Mouse (Mus musculus): ENCODE results near the gene Lrrc3. TPM values are rescaled to one million over a fixed set of nuclear protein-coding genes. Genes with fewer than 3 reads are reported as not detected.

The Lrrc3 gene
- 0.45 and 0.57 TPM in 2 replicates for polyA plus RNA-seq (2015; fragmentation: Nextera tagmentation; extraction: Ambion mirVana)

DNA sequence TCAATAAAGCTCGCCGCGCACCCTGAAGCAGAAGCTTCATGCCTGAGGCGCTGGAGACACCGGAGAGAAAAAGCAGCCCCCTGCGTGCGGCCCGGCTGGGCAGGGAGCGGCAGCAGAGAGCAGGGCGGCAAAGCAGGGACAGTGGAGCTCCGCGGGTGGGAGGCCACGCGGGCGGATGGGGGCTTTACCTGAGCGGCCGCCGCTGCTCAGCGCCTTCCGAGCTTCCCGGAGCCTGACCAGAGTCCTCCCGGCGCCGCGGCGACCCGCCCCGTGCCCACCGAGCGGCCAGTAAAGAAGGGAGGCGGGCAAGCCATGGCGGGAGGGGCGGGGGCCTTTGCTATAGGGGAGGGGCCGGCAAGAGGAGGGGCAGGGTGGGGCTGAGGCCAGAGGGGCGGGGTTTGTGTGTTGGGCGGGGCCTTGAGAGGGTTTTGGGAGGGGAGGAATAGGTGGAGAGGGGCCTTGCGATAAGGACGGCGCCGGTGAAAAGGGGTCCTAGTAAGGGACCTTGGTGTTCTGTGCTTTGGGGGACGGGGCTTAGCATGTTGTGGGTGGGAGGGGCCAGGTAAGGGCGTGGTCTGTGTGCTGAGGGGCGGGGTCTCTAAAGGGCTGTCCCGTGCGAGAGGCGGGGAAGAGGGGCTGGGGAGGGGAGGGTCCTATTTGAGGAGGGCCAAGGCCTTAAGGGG is at the start of gene Lrrc3:
Gene Lrrc3, minus strand, starts transcription at position 326 of the 683 bp plus-strand sequence.

DNA sequence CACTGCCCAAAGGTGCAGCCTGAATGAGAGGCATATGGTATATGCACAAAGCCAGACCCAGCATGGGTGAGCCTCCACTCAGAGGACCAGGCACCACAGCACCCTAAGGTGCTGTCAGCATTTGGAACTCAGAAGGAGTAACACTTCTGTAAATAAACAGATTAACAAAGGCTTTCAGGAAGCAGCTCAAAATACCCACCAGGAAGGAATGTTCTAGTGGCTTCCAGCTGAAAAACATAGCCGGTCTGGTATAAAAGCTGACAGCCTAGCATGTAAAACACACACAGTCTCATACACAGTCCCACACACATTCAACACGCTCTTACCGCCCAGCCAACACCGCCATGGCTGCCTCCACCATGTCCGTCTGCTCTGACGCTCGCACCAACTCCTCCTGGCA is 40.7 kb downstream of the Lrrc3 start, which contains the start of gene Gm3285:
Gene Gm3285, plus strand, starts transcription at position 301 of the 400 bp plus-strand sequence.

DNA sequence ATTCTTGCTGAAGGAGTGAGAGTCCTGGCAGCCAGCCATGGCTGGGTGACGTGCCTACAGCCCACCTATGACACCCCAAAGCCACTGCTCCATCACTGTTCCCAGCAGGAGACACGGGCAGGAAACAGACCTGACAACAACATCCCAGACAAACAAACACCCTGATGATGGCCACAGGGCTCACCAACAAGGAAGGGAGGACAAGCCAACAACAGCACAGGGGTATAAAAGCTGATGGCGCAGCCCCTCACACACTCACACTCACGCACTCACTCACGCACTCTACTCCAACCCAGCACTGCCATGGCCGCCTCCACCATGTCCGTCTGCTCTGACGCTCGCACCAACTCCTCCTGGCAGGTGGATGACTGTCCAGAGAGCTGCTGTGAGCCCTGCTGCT is 49.8 kb downstream of the Lrrc3 start, which contains the start of gene Gm10318:
Gene Gm10318, plus strand, starts transcription at position 301 of the 400 bp plus-strand sequence.

Other genes starting within 250 kb of the Lrrc3 start
- gene Tspear, start 216.0 kb downstream of the Lrrc3 start, polyA plus RNA-seq (2015; fragmentation: Nextera tagmentation; extraction: Ambion mirVana): 0.10 TPM in 1 of 2 replicates, not detected in the other
- not detected in 2 replicates for gene Gm19402, start 211.8 kb downstream of the Lrrc3 start, polyA plus RNA-seq (2015; fragmentation: Nextera tagmentation; extraction: Ambion mirVana)
- gene Gm9508, start 205.3 kb downstream of the Lrrc3 start, polyA plus RNA-seq (2015; fragmentation: Nextera tagmentation; extraction: Ambion mirVana): not detected in 2 replicates
- gene Gm10272, start 195.9 kb downstream of the Lrrc3 start, polyA plus RNA-seq (2015; fragmentation: Nextera tagmentation; extraction: Ambion mirVana): not detected in 2 replicates
- gene Gm10024, start 191.1 kb downstream of the Lrrc3 start, polyA plus RNA-seq (2015; fragmentation: Nextera tagmentation; extraction: Ambion mirVana): not detected in 2 replicates
- gene Gm10142, start 186.7 kb downstream of the Lrrc3 start, polyA plus RNA-seq (2015; fragmentation: Nextera tagmentation; extraction: Ambion mirVana): not detected in 2 replicates
- not detected in 2 replicates for gene Krtap12-1, start 181.9 kb downstream of the Lrrc3 start, polyA plus RNA-seq (2015; fragmentation: Nextera tagmentation; extraction: Ambion mirVana)
- not detected in 2 replicates for gene Gm10100, start 176.1 kb downstream of the Lrrc3 start, polyA plus RNA-seq (2015; fragmentation: Nextera tagmentation; extraction: Ambion mirVana)
- gene Gm18596, start 159.9 kb downstream of the Lrrc3 start, polyA plus RNA-seq (2015; fragmentation: Nextera tagmentation; extraction: Ambion mirVana): not detected in 2 replicates
- not detected in 2 replicates for gene Gm9736, start 151.2 kb downstream of the Lrrc3 start, polyA plus RNA-seq (2015; fragmentation: Nextera tagmentation; extraction: Ambion mirVana)
- gene Gm3233, start 142.9 kb downstream of the Lrrc3 start, polyA plus RNA-seq (2015; fragmentation: Nextera tagmentation; extraction: Ambion mirVana): not detected in 2 replicates
- not detected in 2 replicates for gene Gm3238, start 131.2 kb downstream of the Lrrc3 start, polyA plus RNA-seq (2015; fragmentation: Nextera tagmentation; extraction: Ambion mirVana)
- gene Gm7138, start 125.6 kb downstream of the Lrrc3 start, polyA plus RNA-seq (2015; fragmentation: Nextera tagmentation; extraction: Ambion mirVana): not detected in 2 replicates
- gene Gm3250, start 120.0 kb downstream of the Lrrc3 start, polyA plus RNA-seq (2015; fragmentation: Nextera tagmentation; extraction: Ambion mirVana): not detected in 2 replicates
- gene Gm7137, start 114.3 kb downstream of the Lrrc3 start, polyA plus RNA-seq (2015; fragmentation: Nextera tagmentation; extraction: Ambion mirVana): not detected in 2 replicates
- gene Gm9639, start 107.5 kb downstream of the Lrrc3 start, polyA plus RNA-seq (2015; fragmentation: Nextera tagmentation; extraction: Ambion mirVana): not detected in 2 replicates
- not detected in 2 replicates for gene Gm19668, start 103.4 kb downstream of the Lrrc3 start, polyA plus RNA-seq (2015; fragmentation: Nextera tagmentation; extraction: Ambion mirVana)
- not detected in 2 replicates for gene Gm9507, start 90.7 kb downstream of the Lrrc3 start, polyA plus RNA-seq (2015; fragmentation: Nextera tagmentation; extraction: Ambion mirVana)
- not detected in 2 replicates for gene Gm2696, start 87.9 kb downstream of the Lrrc3 start, polyA plus RNA-seq (2015; fragmentation: Nextera tagmentation; extraction: Ambion mirVana)
- gene Krtap10-4, start 75.4 kb downstream of the Lrrc3 start, polyA plus RNA-seq (2015; fragmentation: Nextera tagmentation; extraction: Ambion mirVana): not detected in 2 replicates
- gene Krtap10-10, start 66.6 kb downstream of the Lrrc3 start, polyA plus RNA-seq (2015; fragmentation: Nextera tagmentation; extraction: Ambion mirVana): not detected in 2 replicates
- gene Gm36176, start 55.7 kb downstream of the Lrrc3 start, polyA plus RNA-seq (2015; fragmentation: Nextera tagmentation; extraction: Ambion mirVana): not detected in 2 replicates
- not detected in 2 replicates for gene Gm10318, start 49.7 kb downstream of the Lrrc3 start, polyA plus RNA-seq (2015; fragmentation: Nextera tagmentation; extraction: Ambion mirVana)
- not detected in 2 replicates for gene Gm3285, start 40.6 kb downstream of the Lrrc3 start, polyA plus RNA-seq (2015; fragmentation: Nextera tagmentation; extraction: Ambion mirVana)
- 7.4 and 8.4 TPM in 2 replicates for gene Trpm2, start 68.0 kb upstream of the Lrrc3 start, polyA plus RNA-seq (2015; fragmentation: Nextera tagmentation; extraction: Ambion mirVana)
- 7.3 and 8.6 TPM in 2 replicates for gene 1810043G02Rik, start 76.0 kb upstream of the Lrrc3 start, polyA plus RNA-seq (2015; fragmentation: Nextera tagmentation; extraction: Ambion mirVana)
- gene Pfkl, start 107.5 kb upstream of the Lrrc3 start, polyA plus RNA-seq (2015; fragmentation: Nextera tagmentation; extraction: Ambion mirVana): 39.6 and 40.7 TPM in 2 replicates
- 0.50 and 0.57 TPM in 2 replicates for gene Dnmt3l, start 139.4 kb upstream of the Lrrc3 start, polyA plus RNA-seq (2015; fragmentation: Nextera tagmentation; extraction: Ambion mirVana)
- gene Aire, start 141.1 kb upstream of the Lrrc3 start, polyA plus RNA-seq (2015; fragmentation: Nextera tagmentation; extraction: Ambion mirVana): 0.07 TPM in 1 of 2 replicates, not detected in the other
- gene Icosl, start 166.8 kb upstream of the Lrrc3 start, polyA plus RNA-seq (2015; fragmentation: Nextera tagmentation; extraction: Ambion mirVana): 3.8 and 4.9 TPM in 2 replicates

Measured in spleen, postnatal 0 days (tissue).